Mouse (Mus musculus) MEL (cell line): Measurements from ENCODE around the gene Cmas. TPM values are rescaled to one million over a fixed set of nuclear protein-coding genes. Genes with fewer than 3 reads are reported as not detected.

Experiments used
- DNase-seq: peaks from one replicate; pipeline ENCODE4 v3.0.0; 2011; ENCODE audit warnings: low read depth, low spot score
- H3K27ac ChIP-seq: 2 replicates; pipeline ENCODE4 v1.5.1; 2012; ENCODE audit warnings: low read depth, mild to moderate bottlenecking, control low read depth, low read length, moderate library complexity; ENCODE audit not compliant: control insufficient read depth
- H3K27me3 ChIP-seq, 2 experiments: fragments of 150-350 bp in 1 of 2; sonication (generic) in 1 of 2; 2 replicates each; pipeline ENCODE4 v1.6.1; 2012; ENCODE audit warnings: low read length in 2 of 2, mild to moderate bottlenecking in 2 of 2, improper control_type of control experiment in 1 of 2, moderate library complexity in 1 of 2; ENCODE audit not compliant: insufficient read depth in 2 of 2, control insufficient read depth in 1 of 2
- H3K36me3 ChIP-seq, 2 experiments: 2 replicates each; pipeline ENCODE4 v1.6.1; 2012 to 2014; ENCODE audit warnings: low read length in 2 of 2, improper control_type of control experiment in 1 of 2, inconsistent platforms in 1 of 2, mild to moderate bottlenecking in 1 of 2; ENCODE audit not compliant: insufficient read depth in 2 of 2, control insufficient read depth in 1 of 2
- H3K4me1 ChIP-seq, 2 experiments: fragments of 150-350 bp in 1 of 2; sonication (generic) in 1 of 2; 2 replicates each; pipeline ENCODE4 v1.6.1; 2012; ENCODE audit warnings: low read length in 2 of 2, improper control_type of control experiment in 1 of 2, mild to moderate bottlenecking in 1 of 2; ENCODE audit not compliant: insufficient read depth in 2 of 2, control insufficient read depth in 1 of 2
- H3K4me3 ChIP-seq, 2 experiments: fragments of 150-350 bp in 1 of 2; sonication (generic) in 1 of 2; 2 replicates each; pipeline ENCODE4 v1.5.1; 2012; ENCODE audit warnings: low read depth in 2 of 2, low read length in 2 of 2, mild to moderate bottlenecking in 2 of 2, moderate library complexity in 2 of 2, control low read depth in 1 of 2, improper control_type of control experiment in 1 of 2; ENCODE audit not compliant: control insufficient read depth in 1 of 2, insufficient read depth in 1 of 2
- H3K79me2 ChIP-seq: 2 replicates; pipeline ENCODE4 v1.6.1; 2012; ENCODE audit warnings: mild to moderate bottlenecking, low read length, moderate library complexity; ENCODE audit not compliant: control insufficient read depth, poor library complexity, insufficient read depth
- H3K9ac ChIP-seq: 2 replicates; pipeline ENCODE4 v1.6.1; 2012; ENCODE audit warnings: low read depth, mild to moderate bottlenecking, control low read depth, low read length, moderate library complexity; ENCODE audit not compliant: control insufficient read depth, poor library complexity, severe bottlenecking
- H3K9me3 ChIP-seq: fragments of 150-350 bp; sonication (generic); replicated peaks from 2 replicates; pipeline ENCODE4 v1.6.1; 2012; ENCODE audit warnings: mild to moderate bottlenecking, low read length, improper control_type of control experiment, moderate library complexity; ENCODE audit not compliant: insufficient read depth
- ELF1 ChIP-seq: IDR thresholded peaks from 2 replicates; pipeline ENCODE4 v1.6.1; 2014; ENCODE audit warnings: low read depth, mild to moderate bottlenecking, inconsistent platforms, low read length, improper control_type of control experiment, moderate library complexity
- ETS1 ChIP-seq: IDR thresholded peaks from 2 replicates; pipeline ENCODE4 v1.6.1; 2012; ENCODE audit warnings: low read depth, mild to moderate bottlenecking, inconsistent platforms, low read length, improper control_type of control experiment, moderate library complexity
- GABPA ChIP-seq: IDR thresholded peaks from 2 replicates; pipeline ENCODE4 v1.6.1; 2012; ENCODE audit warnings: low read depth, mild to moderate bottlenecking, inconsistent platforms, low read length, improper control_type of control experiment, moderate library complexity
- GATA1 ChIP-seq: IDR thresholded peaks from 2 replicates; pipeline ENCODE4 v1.6.1; 2011; ENCODE audit warnings: low read depth, low read length, improper control_type of control experiment
- MAFK ChIP-seq: IDR thresholded peaks from 2 replicates; pipeline ENCODE4 v1.6.1; 2011; ENCODE audit warnings: low read depth, mild to moderate bottlenecking, low read length, improper control_type of control experiment, borderline replicate concordance
- MAX ChIP-seq: IDR thresholded peaks from 2 replicates; pipeline ENCODE4 v1.6.1; 2011; ENCODE audit warnings: low read length, improper control_type of control experiment
- MAZ ChIP-seq: IDR thresholded peaks from 2 replicates; pipeline ENCODE4 v1.6.1; 2012; ENCODE audit warnings: low read depth, mild to moderate bottlenecking, inconsistent platforms, low read length, improper control_type of control experiment
- MEF2A ChIP-seq: IDR thresholded peaks from 2 replicates; pipeline ENCODE4 v1.6.1; 2014; ENCODE audit warnings: low read depth, mild to moderate bottlenecking, inconsistent platforms, low read length, improper control_type of control experiment; ENCODE audit not compliant: poor library complexity, insufficient replicate concordance, severe bottlenecking; ENCODE audit errors: extremely low read depth
- MYB ChIP-seq: IDR thresholded peaks from 2 replicates; pipeline ENCODE4 v1.6.1; 2011; ENCODE audit warnings: mild to moderate bottlenecking, low read depth, low read length, improper control_type of control experiment
- MYC ChIP-seq: IDR thresholded peaks from 2 replicates; pipeline ENCODE4 v1.6.1; 2011; ENCODE audit warnings: low read depth, mild to moderate bottlenecking, low read length, improper control_type of control experiment, moderate library complexity
- POLR2A ChIP-seq, 2 experiments: IDR thresholded peaks; 2 replicates each; pipeline ENCODE4 v1.6.1; 2011 to 2012; ENCODE audit warnings: low read length in 2 of 2, mild to moderate bottlenecking in 2 of 2, control low read depth in 1 of 2, improper control_type of control experiment in 1 of 2, low read depth in 1 of 2, moderate library complexity in 1 of 2; ENCODE audit not compliant: control insufficient read depth in 1 of 2, insufficient read depth in 1 of 2, poor library complexity in 1 of 2
- POLR2AphosphoS5 ChIP-seq: IDR thresholded peaks from 2 replicates; pipeline ENCODE4 v1.6.1; 2012; ENCODE audit warnings: low read depth, borderline replicate concordance, mild to moderate bottlenecking, inconsistent platforms, low read length, moderate library complexity, mixed read lengths
- RAD21 ChIP-seq: IDR thresholded peaks from 2 replicates; pipeline ENCODE4 v1.6.1; 2011; ENCODE audit warnings: mild to moderate bottlenecking, low read depth, low read length, improper control_type of control experiment
- RCOR1 ChIP-seq: IDR thresholded peaks from 2 replicates; pipeline ENCODE4 v1.6.1; 2012; ENCODE audit warnings: low read depth, mild to moderate bottlenecking, inconsistent platforms, low read length, improper control_type of control experiment
- SIN3A ChIP-seq: IDR thresholded peaks from 2 replicates; pipeline ENCODE4 v1.6.1; 2012; ENCODE audit warnings: low read length, improper control_type of control experiment, inconsistent platforms
- SMC3 ChIP-seq: IDR thresholded peaks from 2 replicates; pipeline ENCODE4 v1.6.1; 2011; ENCODE audit warnings: low read depth, low read length, improper control_type of control experiment
- TCF12 ChIP-seq: IDR thresholded peaks from 2 replicates; pipeline ENCODE4 v1.6.1; 2014; ENCODE audit warnings: low read depth, mild to moderate bottlenecking, inconsistent platforms, low read length, improper control_type of control experiment, moderate library complexity
- ZC3H11A ChIP-seq: IDR thresholded peaks from 2 replicates; pipeline ENCODE4 v1.6.1; 2012; ENCODE audit warnings: low read depth, mild to moderate bottlenecking, inconsistent platforms, low read length, improper control_type of control experiment
- ZKSCAN1 ChIP-seq: IDR thresholded peaks from 2 replicates; pipeline ENCODE4 v1.6.1; 2012; ENCODE audit warnings: low read depth, mild to moderate bottlenecking, inconsistent platforms, low read length, improper control_type of control experiment, moderate library complexity
- ZMIZ1 ChIP-seq: IDR thresholded peaks from 2 replicates; pipeline ENCODE4 v1.6.1; 2012; ENCODE audit warnings: low read depth, mild to moderate bottlenecking, inconsistent platforms, low read length, improper control_type of control experiment, moderate library complexity
- ZNF384 ChIP-seq: IDR thresholded peaks from 2 replicates; pipeline ENCODE4 v1.6.1; 2012; ENCODE audit warnings: low read depth, mild to moderate bottlenecking, inconsistent platforms, low read length, improper control_type of control experiment
- polyA plus RNA-seq, 2 experiments: library from polyadenylated mRNA; stranded (reverse) in 1 of 2; unstranded in 1 of 2; fragments of >175 nt in 1 of 2; fragments of >200 nt in 1 of 2; gene quantifications; 2 replicates each; pipeline versions ENCODE4 v1.2.1 to v1.2.4; 2012; ENCODE audit warnings: low replicate concordance in 2 of 2, low read depth in 1 of 2; ENCODE audit not compliant: insufficient read length in 2 of 2, insufficient read depth in 1 of 2, missing spikeins in 1 of 2
- total RNA-seq: library from RNA; depleted of rRNA; stranded (reverse); fragments of 300-350 nt; gene quantifications from 2 replicates; pipeline ENCODE4 v1.2.3, GENCODE M21; 2012

Gene Cmas
- total and polyA plus RNA-seq, 3 experiments: 29.4 to 55.0 TPM; not detected in 1

GRCm38 (mm10) chr6:142757976-142758375 lies 1.5 kb downstream of the Cmas start:
- Histone ChIP-seq H3K9me3 (no peaks in the 10 kb centered on the region), H3K36me3 (peaks cover 3 to 17% of the 10 kb centered on the region in 2 experiments), H3K4me3 (peak overlapping the region; percentile 48 to 56), H3K4me1 (peaks cover 11 to 28% of the 10 kb centered on the region in 2 experiments), H3K9ac (peak overlapping the region; percentile 56), H3K27ac (peak overlapping the region; percentile 76), H3K79me2 (peaks cover 18% of the 10 kb centered on the region), H3K27me3 (no peaks in the 10 kb centered on the region)
- no peak for TF ChIP-seq ZMIZ1
- 0 out of 2 replicates have a peak, but pooled peaks have one; percentile 3 for TF ChIP-seq MYC
- no peak for DNase-seq

DNA sequence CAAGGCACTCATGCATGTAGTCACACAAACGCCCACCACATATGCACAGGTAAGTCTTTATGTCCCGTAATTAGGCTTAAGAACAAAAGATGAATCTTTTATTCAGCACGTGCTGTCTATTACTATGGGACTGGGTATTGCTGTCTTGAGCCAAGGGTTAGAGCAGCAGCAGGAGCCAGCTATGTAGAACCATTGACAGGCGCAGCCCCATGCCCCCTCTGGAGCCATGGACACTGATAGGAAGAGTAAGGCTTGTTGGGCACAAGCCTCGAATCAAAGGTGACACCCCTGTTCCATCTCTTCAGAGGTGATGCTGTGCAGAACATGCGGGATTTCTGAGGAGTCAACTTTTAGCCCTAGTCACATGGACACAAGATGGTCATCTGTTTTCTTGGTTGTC lies 2.1 kb downstream of the Cmas start:
- no peaks in the 10 kb centered on the region for H3K27me3 ChIP-seq
- peaks cover 6 to 13% of the 10 kb centered on the region in 2 experiments for H3K36me3 ChIP-seq
- no peak overlapping the region for H3K9ac ChIP-seq
- H3K79me2 ChIP-seq: peaks cover 18% of the 10 kb centered on the region
- peaks cover 7 to 22% of the 10 kb centered on the region in 2 experiments for H3K4me1 ChIP-seq
- H3K27ac ChIP-seq: no peak overlapping the region
- no peak overlapping the region for H3K4me3 ChIP-seq
- H3K9me3 ChIP-seq: no peaks in the 10 kb centered on the region
- TF ChIP-seq POLR2A (IDR thresholded peaks at IDR 0.05; ENCODE audit: control insufficient read depth in 1 of 2, insufficient read depth in 1 of 2, low read depth in 1 of 2, low read length in 2 of 2, poor library complexity in 1 of 2) (no peak), GATA1 (no peak), TCF12 (no peak), SIN3A (no peak), MYC (no peak), MAZ (no peak), POLR2AphosphoS5 (no peak), MYB (no peak), ZNF384 (no peak), RCOR1 (no peak), MEF2A (no peak), ZKSCAN1 (no peak), MAX (no peak), ETS1 (no peak), RAD21 (no peak), GABPA (no peak), ELF1 (no peak), SMC3 (no peak), MAFK (no peak), ZC3H11A (no peak)
- TF ChIP-seq, all 39 proteins: peak for 0
- DNase-seq: no peak
